Mouse (Mus musculus): Measurements from ENCODE around the gene Sox10. TPM values are rescaled to one million over a fixed set of nuclear protein-coding genes. Genes with fewer than 3 reads are reported as not detected.
A peak's percentile ranks its signal among the peaks of the same experiment; 100 is the strongest.

Sox10 gene
- total RNA-seq, 2 experiments from 2014 or later, result 0.97 to 1.8 TPM

DNA sequence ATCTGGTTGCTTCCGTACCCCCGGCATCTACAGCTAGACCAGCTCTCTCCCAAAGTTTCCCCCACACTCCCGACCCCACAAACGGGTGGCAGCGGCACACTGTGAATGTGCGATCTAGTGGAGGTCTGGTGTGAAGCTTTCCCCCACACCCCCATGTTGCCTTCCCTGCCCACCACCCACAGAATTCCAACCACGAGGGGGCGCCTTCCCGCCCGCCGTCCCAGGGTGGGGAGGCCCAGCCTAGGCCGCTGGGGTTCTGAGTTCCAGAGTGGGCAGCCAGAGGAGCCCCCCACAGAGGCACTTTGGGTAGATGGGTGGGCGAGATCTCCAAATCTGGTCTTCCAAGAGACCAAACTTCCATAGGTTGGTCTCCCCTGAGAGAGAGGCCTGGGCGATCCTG is 2.2 kb downstream of the Sox10 start:
- no peak for DNase-seq
- intact Hi-C loops (cut with DNase I), result no loop called here

DNA sequence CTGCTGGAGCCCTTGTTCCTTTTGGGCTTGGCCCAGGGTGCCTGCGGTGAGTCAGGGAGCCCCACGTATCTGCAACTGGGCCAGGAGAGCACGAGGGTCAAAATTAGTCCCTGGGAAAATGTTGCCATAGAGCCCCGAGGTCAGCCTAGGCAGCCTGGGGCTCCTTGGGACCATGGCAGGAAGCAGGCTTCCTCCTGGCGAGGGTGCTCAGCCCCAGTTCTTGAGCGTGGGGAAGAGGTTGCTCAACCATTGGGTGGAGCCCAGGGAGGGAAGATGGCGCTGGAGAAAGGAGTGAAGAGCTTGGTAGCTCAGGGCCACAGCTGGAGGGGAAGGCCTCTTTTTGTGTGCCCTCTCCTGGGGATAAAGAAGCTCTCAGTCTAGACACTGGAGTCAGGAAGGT is 2.7 kb downstream of the Sox10 start:
- intact Hi-C loops (cut with DNase I), result no loop called here

GRCm38 (mm10) chr15:79155572-79155971 is 9.5 kb downstream of the Sox10 start:
- no peak for DNase-seq
- intact Hi-C loops (cut with DNase I), result no loop called here

More for the DNA sequence above, 2.7 kb downstream of the Sox10 start:
- no peak for DNase-seq

DNA sequence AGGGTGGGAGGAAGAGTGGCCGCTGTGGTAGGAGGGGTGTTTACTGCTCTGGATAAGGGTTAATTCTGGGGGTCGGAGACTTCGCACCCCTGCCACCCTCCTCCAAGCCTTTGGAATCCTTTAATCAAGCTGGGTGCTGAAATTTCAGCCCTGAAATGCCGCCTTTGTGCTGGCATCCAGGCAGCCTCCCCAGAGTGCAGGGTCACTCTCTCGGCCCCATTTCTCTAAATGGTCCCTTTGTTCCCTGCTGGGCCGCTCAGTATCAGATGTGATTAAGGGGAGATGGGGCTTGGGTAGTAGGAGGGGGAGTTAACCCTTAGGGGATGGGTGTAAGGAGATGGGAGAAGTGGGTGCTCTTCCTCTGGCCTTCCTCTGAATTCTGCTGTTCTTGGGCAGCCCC is 12.3 kb downstream of the Sox10 start:
- DNase-seq, result no peak
- intact Hi-C loops (cut with DNase I), result no loop called here

GRCm38 (mm10) chr15:79151881-79152280 is 13.2 kb downstream of the Sox10 start:
- DNase-seq, result no peak
- intact Hi-C loops (cut with DNase I), result no loop called here

- intact Hi-C loops (cut with DNase I), result loop anchor here (1.0 to 5.0 kb wide), 2 partner anchors 55 to 111 kb away; no protein-coding TSS in a partner anchor
- peak; percentile 76 to 84 for DNase-seq
These were observed 16.5 kb downstream of the Sox10 start for GRCm38 (mm10) chr15:79148533-79148932.

DNA sequence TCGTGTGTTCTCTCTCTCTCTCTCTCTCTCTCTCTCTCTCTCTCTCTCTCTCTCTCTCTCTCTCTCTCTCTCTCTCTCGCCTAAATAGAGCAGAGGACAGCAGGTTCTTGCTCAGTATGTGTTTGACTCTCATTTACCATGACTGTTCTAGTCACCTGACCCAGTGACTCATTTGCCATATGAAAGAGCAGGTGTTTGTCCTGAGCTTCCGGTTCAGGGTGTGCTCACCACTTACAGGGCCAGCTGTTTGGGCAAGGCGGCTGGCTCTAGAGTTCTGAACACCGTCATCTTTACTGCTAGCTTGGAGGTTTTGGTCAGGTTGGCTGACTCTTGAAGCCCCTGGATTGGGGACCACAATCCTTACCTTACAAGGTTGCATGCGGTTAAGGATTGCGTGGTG is 19.5 kb downstream of the Sox10 start:
- DNase-seq, result no peak
- intact Hi-C loops (cut with DNase I), result loop anchor here (5.0 kb wide), 1 partner anchor 108 kb away; no protein-coding TSS in a partner anchor

- intact Hi-C loops (cut with DNase I), result no loop called here
- DNase-seq, result no peak
These were observed 21.0 kb downstream of the Sox10 start for GRCm38 (mm10) chr15:79144021-79144420.

DNA sequence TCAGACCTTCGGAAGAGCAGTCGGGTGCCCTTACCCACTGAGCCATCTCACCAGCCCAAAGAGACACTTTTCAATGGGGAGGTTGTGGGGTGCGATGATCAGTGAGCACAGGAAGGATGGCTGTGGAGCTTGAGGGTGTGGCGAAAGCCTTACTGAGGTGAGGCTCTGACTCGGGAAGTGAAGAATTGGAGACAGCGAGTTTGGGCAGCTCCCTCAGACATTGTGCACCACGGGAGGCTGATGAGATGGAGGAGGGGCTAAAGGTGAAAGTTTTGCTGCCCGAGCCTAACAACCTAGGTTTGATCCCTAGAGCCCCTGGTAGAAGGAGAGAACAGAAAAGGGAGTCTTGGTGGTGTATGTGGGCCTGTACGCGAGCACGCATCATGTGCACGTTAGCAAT is 21.7 kb downstream of the Sox10 start:
- no peak for DNase-seq
- intact Hi-C loops (cut with DNase I), result no loop called here

DNA sequence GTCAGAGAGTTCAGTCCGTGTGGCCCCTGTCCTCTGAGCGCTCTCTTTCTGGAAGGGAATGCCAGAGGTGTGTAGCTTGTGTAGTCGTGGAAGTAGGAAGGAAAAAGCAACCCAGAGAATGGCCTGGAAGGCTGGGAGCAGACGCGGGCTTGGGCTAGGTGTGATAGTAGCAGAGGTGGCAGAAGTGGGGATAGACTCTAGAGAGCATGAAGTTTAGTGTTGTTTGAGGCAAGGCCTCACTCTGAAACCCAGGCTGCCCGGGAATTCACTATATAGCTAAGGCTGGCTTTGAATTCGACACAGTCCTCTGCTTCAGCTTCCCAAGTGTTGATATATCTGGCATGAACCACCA is 23.5 kb downstream of the Sox10 start:
- intact Hi-C loops (cut with DNase I), result no loop called here
- no peak for DNase-seq

DNA sequence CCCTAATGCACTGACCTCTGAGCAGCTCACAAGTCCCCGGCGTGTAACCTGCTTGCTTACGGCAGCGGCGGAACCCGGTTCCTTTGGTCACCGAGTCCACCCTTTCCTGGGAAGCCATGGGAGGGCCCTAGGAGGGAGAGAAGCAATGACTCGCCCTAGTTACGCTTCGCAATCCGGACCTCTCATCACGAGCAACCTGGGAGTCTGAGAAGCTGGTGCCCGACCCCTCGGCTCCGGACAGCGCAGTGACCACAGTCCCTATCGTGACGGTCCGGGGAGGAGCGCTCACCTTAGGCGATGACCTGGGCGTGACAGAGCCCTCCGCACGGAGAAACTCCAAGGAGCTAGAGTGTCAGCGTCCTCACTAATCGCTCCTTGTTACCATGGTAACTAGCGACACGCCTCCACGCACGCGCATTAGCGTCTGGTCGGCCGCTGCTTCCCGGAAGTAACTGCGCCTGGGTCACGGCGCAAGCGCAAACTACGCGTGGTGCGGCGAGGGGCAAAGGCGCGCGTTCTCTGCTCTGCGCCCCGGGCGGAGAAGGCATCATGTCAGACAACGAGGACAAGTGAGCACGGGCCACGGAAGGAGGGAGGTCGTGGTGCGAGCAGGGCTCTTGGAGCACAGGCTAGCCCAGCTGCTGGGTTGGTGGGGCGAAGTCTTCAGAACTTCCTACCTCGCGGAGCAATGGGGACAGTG is 24.0 kb downstream of the Sox10 start, which contains the start of the genes Polr2f and 1700088E04Rik:
TSS of gene Polr2f (plus strand) at position 144 of the 700 bp plus-strand sequence.
TSS of gene 1700088E04Rik (minus strand) at position 388 of the 700 bp plus-strand sequence.
- peak; percentile 91 to 93 for DNase-seq
- intact Hi-C loops (cut with DNase I), result no loop called here

DNA sequence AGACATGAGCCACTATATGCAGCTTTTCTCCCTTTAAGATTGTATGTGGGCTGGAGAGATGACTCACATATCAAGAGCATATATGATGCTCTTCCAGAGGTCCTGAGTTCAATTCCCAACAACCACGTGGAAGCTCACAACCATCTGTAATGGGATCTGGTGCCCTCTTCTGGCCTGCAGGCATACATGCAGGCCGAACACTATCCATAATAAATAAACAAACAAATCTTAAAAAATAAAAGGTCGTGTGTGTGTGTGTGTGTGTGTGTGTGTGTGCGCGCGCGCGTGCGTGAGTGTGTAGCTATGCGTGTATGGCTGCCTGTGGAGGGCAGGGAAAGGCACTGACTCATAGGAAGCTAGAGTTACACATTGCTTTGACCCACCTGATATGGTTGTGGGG is 25.4 kb downstream of the Sox10 start:
- intact Hi-C loops (cut with DNase I), result no loop called here
- DNase-seq, result no peak

GRCm38 (mm10) chr15:79135783-79136575 is 29.1 kb downstream of the Sox10 start:
- intact Hi-C loops (cut with DNase I), result no loop called here
- no peak for DNase-seq

GRCm38 (mm10) chr15:79135332-79135731 is 29.7 kb downstream of the Sox10 start:
- no peak for DNase-seq
- intact Hi-C loops (cut with DNase I), result no loop called here

- intact Hi-C loops (cut with DNase I), result no loop called here
- no peak for DNase-seq
These were observed 30.4 kb downstream of the Sox10 start for GRCm38 (mm10) chr15:79134496-79135270.

GRCm38 (mm10) chr15:79133191-79133661 is 31.8 kb downstream of the Sox10 start:
- intact Hi-C loops (cut with DNase I), result no loop called here
- DNase-seq, result peak; percentile 44 to 55

GRCm38 (mm10) chr15:79131442-79131841 is 33.6 kb downstream of the Sox10 start:
- intact Hi-C loops (cut with DNase I), result no loop called here
- peak; percentile 74 to 77 for DNase-seq

DNA sequence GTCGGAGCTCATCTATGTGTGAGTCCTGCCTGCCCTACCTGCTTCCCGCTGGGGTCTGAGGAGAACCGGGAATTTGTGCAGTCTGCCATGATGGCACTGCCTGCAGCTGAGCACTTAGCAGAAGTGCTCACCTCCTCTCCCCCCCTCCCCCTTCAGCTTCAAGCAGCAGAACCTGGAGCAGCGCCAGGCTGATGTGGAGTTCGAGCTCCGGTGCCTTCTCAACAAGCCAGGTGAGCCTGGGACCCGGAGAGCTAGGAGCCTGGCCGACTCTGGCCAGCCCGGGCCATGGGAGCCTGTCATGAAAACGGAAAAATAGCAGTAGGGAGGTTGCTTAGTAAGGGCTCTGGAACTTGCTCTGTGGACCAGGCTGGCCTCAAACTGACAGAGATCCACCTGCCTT is 34.3 kb downstream of the Sox10 start:
- intact Hi-C loops (cut with DNase I), result no loop called here

GRCm38 (mm10) chr15:79129311-79129710 is 35.7 kb downstream of the Sox10 start:
- no peak for DNase-seq
- intact Hi-C loops (cut with DNase I), result no loop called here

More for the DNA sequence above, 34.3 kb downstream of the Sox10 start:
- DNase-seq, result no peak

DNA sequence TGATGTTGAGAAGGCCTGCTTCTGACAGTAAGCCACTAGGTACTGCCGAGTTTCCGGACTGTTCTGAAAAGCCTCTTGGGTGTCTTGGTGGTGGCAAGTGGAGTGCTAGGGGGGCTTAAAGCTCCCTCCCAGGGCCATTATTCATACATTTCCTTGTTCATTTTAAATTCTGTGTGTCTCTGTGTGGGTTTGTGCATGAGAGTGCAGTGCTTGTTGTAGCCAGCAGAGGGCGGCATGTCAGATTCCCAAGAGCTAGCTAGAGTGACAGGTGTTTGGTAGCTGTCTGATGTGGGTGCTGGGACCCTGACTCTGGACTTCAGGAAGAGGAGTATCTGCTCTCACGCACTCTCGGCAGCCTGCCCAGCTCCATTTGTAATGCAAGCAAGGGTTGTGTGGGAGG is 36.8 kb downstream of the Sox10 start:
- DNase-seq, result no peak
- intact Hi-C loops (cut with DNase I), result no loop called here

DNA sequence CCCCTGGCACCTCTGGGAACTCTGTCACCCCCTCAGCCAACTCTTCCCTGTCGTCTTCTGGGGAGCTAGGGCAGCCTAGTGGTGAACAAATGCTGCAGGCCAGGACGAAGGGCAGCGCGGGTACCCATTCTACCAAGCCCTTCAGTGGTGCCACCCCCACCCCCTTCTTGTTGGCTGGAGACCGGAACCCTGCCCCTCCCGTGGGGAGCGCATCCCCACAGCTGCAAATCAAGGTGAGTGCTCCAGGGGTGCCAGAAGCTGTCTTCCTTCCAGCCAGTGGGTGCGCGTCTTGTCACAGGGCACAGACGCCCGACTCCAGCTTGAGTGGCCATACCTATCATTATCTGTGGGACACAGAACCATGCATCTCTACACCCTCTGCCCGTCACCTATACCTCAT is 37.9 kb downstream of the Sox10 start:
- intact Hi-C loops (cut with DNase I), result no loop called here
- DNase-seq, result no peak
